Mouse (Mus musculus) c-Kit-positive CD71-positive TER-119-positive erythroid progenitor cells, embryonic 14.5 days (primary cell): ENCODE data around the gene Exo1.

Experiments
- DNase-seq: peaks from one replicate; pipeline ENCODE4 v3.0.0-alpha.2; 2013; ENCODE audit warnings: low spot score

Exo1 gene

GRCm38 (mm10) chr1:175880453-175881296 lies at the start of gene Exo1:
TSS of gene Exo1 (plus strand) at chr1:175880581.
- peak; percentile 83 for DNase-seq

GRCm38 (mm10) chr1:175855515-175855914 lies 24.9 kb upstream of the Exo1 start:
- DNase-seq = no peak

GRCm38 (mm10) chr1:175867050-175867449 lies 13.3 kb upstream of the Exo1 start:
- DNase-seq = no peak

GRCm38 (mm10) chr1:175867558-175867957 lies 12.8 kb upstream of the Exo1 start:
- no peak for DNase-seq

GRCm38 (mm10) chr1:175870716-175871115 lies 9.7 kb upstream of the Exo1 start:
- DNase-seq = no peak

GRCm38 (mm10) chr1:175872028-175872816 lies 8.2 kb upstream of the Exo1 start:
- DNase-seq = no peak

- no peak for DNase-seq
These were observed 3.0 kb downstream of the Exo1 start for GRCm38 (mm10) chr1:175883398-175883797.

- no peak for DNase-seq
These were observed 12.9 kb downstream of the Exo1 start for GRCm38 (mm10) chr1:175893263-175893662.

- no peak for DNase-seq
These were observed 13.3 kb downstream of the Exo1 start for GRCm38 (mm10) chr1:175893726-175894125.

- DNase-seq = peak; percentile 5
These were observed 30.8 kb downstream of the Exo1 start for GRCm38 (mm10) chr1:175911207-175911606.

- no peak for DNase-seq
These were observed 31.7 kb downstream of the Exo1 start for GRCm38 (mm10) chr1:175912038-175912437.

GRCm38 (mm10) chr1:175913728-175914303 lies 33.4 kb downstream of the Exo1 start:
- DNase-seq = no peak

- no peak for DNase-seq
These were observed 39.6 kb downstream of the Exo1 start, which contains the start of gene Gm38100 for GRCm38 (mm10) chr1:175920029-175920428. TSS of gene Gm38100 (plus strand) at chr1:175920329.

- DNase-seq = no peak
These were observed 40.7 kb downstream of the Exo1 start for GRCm38 (mm10) chr1:175921091-175921490.

GRCm38 (mm10) chr1:175923848-175924787 lies 43.7 kb downstream of the Exo1 start:
- peak; percentile 56 for DNase-seq

- DNase-seq = no peak
These were observed 51.0 kb downstream of the Exo1 start for GRCm38 (mm10) chr1:175931391-175931790.

GRCm38 (mm10) chr1:175936282-175936737 lies 55.9 kb downstream of the Exo1 start:
- peak; percentile 23 for DNase-seq

- DNase-seq = no peak
These were observed 58.4 kb downstream of the Exo1 start for GRCm38 (mm10) chr1:175938731-175939130.

- DNase-seq = no peak
These were observed 62.8 kb downstream of the Exo1 start for GRCm38 (mm10) chr1:175943168-175943567.

GRCm38 (mm10) chr1:175946718-175947315 lies 66.4 kb downstream of the Exo1 start:
- DNase-seq = no peak

GRCm38 (mm10) chr1:175950421-175950820 lies 70.0 kb downstream of the Exo1 start:
- DNase-seq = no peak
